Mouse (Mus musculus) heart, embryonic 14.5 days (tissue): ENCODE results near the gene Flad1. TPM values are rescaled to one million over a fixed set of nuclear protein-coding genes. Genes with fewer than 3 reads are reported as not detected.

Source experiments
- ATAC-seq: fragments of 200-750 bp; cut with Nextera tagmentation; 2 replicates; pipeline ENCODE4 v1.8.0; 2017; ENCODE audit warnings: low read depth, moderate TSS enrichment; ENCODE audit not compliant: insufficient number of reproducible peaks, insufficient read depth, low FRiP score
- H3K27ac ChIP-seq, 2 experiments: fragments of 200-500 bp in 1 of 2; fragments of 300-500 bp in 1 of 2; sonication (generic) in 1 of 2; replicated peaks in 1 of 2; 2 replicates each; pipeline ENCODE4 v1.5.1; 2012 to 2014; ENCODE audit warnings: low read depth in 2 of 2, low read length in 2 of 2, control low read depth in 1 of 2, mild to moderate bottlenecking in 1 of 2, mixed read lengths in 1 of 2; ENCODE audit not compliant: control insufficient read depth in 1 of 2, insufficient read depth in 1 of 2
- H3K27me3 ChIP-seq: fragments of 300-500 bp; sonication (generic); 2 replicates; pipeline ENCODE4 v1.6.1; 2014; ENCODE audit warnings: mild to moderate bottlenecking, low read length, control low read depth; ENCODE audit not compliant: control insufficient read depth, insufficient read depth
- H3K36me3 ChIP-seq: fragments of 300-500 bp; sonication (generic); 2 replicates; pipeline ENCODE4 v1.6.1; 2014; ENCODE audit warnings: mild to moderate bottlenecking, control low read depth, low read length, mixed read lengths; ENCODE audit not compliant: control insufficient read depth, insufficient read depth
- H3K4me1 ChIP-seq, 2 experiments: fragments of 200-500 bp in 1 of 2; fragments of 300-500 bp in 1 of 2; sonication (generic) in 1 of 2; 2 replicates each; pipeline ENCODE4 v1.6.1; 2012 to 2014; ENCODE audit warnings: low read length in 2 of 2, control low read depth in 1 of 2, mixed read lengths in 1 of 2; ENCODE audit not compliant: control insufficient read depth in 2 of 2, insufficient read depth in 2 of 2
- H3K4me2 ChIP-seq: fragments of 300-500 bp; sonication (generic); 2 replicates; pipeline ENCODE4 v1.6.1; 2014; ENCODE audit warnings: mild to moderate bottlenecking, low read length
- H3K4me3 ChIP-seq, 2 experiments: fragments of 200-500 bp in 1 of 2; fragments of 300-500 bp in 1 of 2; sonication (generic) in 1 of 2; 2 replicates each; pipeline ENCODE4 v1.5.1; 2012 to 2014; ENCODE audit warnings: low read length in 2 of 2, mild to moderate bottlenecking in 2 of 2, control low read depth in 1 of 2, low read depth in 1 of 2, moderate library complexity in 1 of 2; ENCODE audit not compliant: control insufficient read depth in 1 of 2, insufficient read depth in 1 of 2
- H3K9ac ChIP-seq: fragments of 300-500 bp; sonication (generic); 2 replicates; pipeline ENCODE4 v1.6.1; 2014; ENCODE audit warnings: mild to moderate bottlenecking, low read length
- H3K9me3 ChIP-seq: fragments of 300-500 bp; sonication (generic); 2 replicates; pipeline ENCODE4 v1.6.1; 2016; ENCODE audit warnings: low read length, control low read depth; ENCODE audit not compliant: control insufficient read depth
- WGBS: fragments of 180-500 bp; shearing (Covaris S2); extraction: QIAGEN DNeasy Blood & Tissue Kit; methylation state at CpG from one replicate; pipeline ENCODE4 v1.1.7; 2014; 5-methylcytosine and 5-hydroxymethylcytosine counted together
- polyA plus RNA-seq: library from polyadenylated mRNA; unstranded; fragments of >200 nt; fragmentation: Nextera tagmentation; extraction: Ambion mirVana; gene quantifications from 2 replicates; pipeline ENCODE4 v1.2.1, GENCODE M21; 2014

Gene Flad1
- polyA plus RNA-seq, 1 experiment from 2014 or later = 35.2 TPM

DNA sequence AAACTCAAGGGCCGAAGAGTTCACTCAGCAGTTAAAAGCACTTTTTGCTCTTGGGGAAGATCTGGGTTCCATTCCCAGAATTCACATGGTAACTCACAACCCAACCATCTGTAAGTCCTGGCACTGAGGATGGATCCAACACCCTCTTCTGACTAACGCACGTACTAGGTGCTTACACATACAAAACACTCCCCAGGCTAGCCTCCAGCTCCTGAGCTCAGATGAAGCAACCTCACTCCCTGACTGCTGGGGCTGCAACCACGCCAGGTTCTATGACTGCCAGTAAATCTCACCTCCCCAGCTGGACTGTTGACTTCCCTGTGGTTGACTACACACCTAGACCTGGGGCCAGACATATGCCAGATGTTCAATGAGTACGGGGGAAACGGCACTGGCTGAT lies 4.8 kb downstream of the Flad1 start:
- Histone ChIP-seq H3K4me3 (no peak overlapping the region), H3K9ac (no peak overlapping the region), H3K4me2 (no peak overlapping the region), H3K27me3 (no peaks in the 10 kb centered on the region), H3K4me1 (peaks cover 6 to 7% of the 10 kb centered on the region in 2 experiments), H3K36me3 (peaks cover 62% of the 10 kb centered on the region), H3K27ac (no peak overlapping the region), H3K9me3 (no peaks in the 10 kb centered on the region)
- ATAC-seq = no peak
- WGBS = 84% methylated on average over 6 of the region's 6 CpGs

DNA sequence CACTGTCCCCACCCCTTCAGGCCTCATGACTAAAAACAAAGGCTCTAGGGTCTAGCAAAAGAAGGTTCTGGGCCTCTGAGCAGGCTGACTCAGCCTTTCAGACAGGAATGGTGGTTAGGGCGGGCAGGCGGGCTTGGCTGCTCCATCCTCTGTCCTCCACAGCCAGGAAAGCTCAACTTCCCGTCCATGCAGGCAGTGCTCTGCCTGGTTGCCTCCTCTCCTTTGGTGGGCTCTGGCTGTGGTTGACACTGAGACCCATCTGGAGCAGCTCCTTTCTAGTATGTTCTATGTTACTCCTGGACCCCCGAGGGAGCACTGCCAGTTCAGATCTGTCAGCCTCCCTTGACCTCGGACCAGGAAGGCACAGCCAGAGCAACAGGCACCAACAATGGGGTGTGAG lies 9.0 kb downstream of the Flad1 start, which contains the start of gene Lenep:
Gene Lenep, minus strand, starts transcription at position 101 of the 400 bp plus-strand sequence.
- H3K27me3 ChIP-seq = no peaks in the 10 kb centered on the region
- no peak within 1 kb of the TSS for H3K4me3 ChIP-seq
- H3K36me3 ChIP-seq = peaks cover 66% of the 10 kb centered on the region
- no peak within 1 kb of the TSS for H3K27ac ChIP-seq
- no peaks in the 10 kb centered on the region for H3K4me1 ChIP-seq
- no peaks in the 10 kb centered on the region for H3K9me3 ChIP-seq
- no peak within 1 kb of the TSS for H3K4me2 ChIP-seq
- no peak within 1 kb of the TSS for H3K9ac ChIP-seq
- 80% methylated on average over 5 of the region's 5 CpGs for WGBS
- no peak for ATAC-seq

DNA sequence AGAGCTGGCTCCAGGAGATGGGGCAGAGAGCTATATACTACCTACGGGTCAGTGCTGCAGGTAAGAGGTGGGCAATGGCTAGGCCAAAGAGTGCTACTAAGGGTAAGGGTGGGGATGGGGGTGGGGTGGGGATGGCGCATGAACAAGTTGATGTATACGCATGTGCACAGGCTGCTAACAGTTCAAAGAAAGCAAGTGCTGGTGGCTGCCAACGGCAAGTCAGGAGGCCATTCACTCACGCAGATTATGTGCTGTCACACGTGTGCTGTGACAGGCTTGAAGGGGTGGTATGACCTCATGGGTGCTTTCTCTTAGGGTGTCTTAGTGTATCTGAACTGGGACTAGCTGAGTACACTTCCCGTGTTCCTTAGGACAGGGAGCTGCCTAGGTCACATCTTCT lies 10.3 kb downstream of the Flad1 start:
- H3K9ac ChIP-seq = no peak overlapping the region
- no peaks in the 10 kb centered on the region for H3K27me3 ChIP-seq
- no peak overlapping the region for H3K4me3 ChIP-seq
- no peak overlapping the region for H3K27ac ChIP-seq
- H3K4me2 ChIP-seq = no peak overlapping the region
- peaks cover 4 to 7% of the 10 kb centered on the region in 2 experiments for H3K4me1 ChIP-seq
- no peaks in the 10 kb centered on the region for H3K9me3 ChIP-seq
- peaks cover 55% of the 10 kb centered on the region for H3K36me3 ChIP-seq
- ATAC-seq = no peak
- WGBS = 84% methylated on average over 7 of the region's 7 CpGs

DNA sequence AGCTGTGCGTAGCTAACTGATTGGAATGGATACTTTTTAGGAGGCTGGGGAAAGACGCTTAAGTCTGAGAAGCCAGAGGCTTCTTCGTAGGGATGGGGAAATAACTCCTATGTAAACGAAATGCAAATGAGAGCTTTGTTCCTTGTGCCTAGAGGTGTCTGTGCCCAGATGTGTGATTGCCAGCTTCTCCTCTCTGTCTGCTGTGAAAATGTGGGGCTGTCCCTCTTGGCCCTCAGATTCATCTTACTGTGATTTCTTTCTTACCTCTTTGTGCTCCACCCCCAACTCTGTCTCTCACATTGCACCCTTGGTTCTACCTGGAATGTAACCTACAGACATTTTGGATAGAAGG lies 15.0 kb downstream of the Flad1 start:
- Histone ChIP-seq H3K36me3 (peaks cover 13% of the 10 kb centered on the region), H3K9ac (peak overlapping the region; percentile 67), H3K27ac (peak overlapping the region; percentile 42 to 86), H3K4me1 (peaks cover 12 to 18% of the 10 kb centered on the region in 2 experiments), H3K4me2 (peak overlapping the region; percentile 93), H3K4me3 (peak overlapping the region; percentile 58 to 62), H3K9me3 (no peaks in the 10 kb centered on the region), H3K27me3 (no peaks in the 10 kb centered on the region)
- 0% methylated on average over 4 of the region's 4 CpGs for WGBS
- ATAC-seq = no peak

DNA sequence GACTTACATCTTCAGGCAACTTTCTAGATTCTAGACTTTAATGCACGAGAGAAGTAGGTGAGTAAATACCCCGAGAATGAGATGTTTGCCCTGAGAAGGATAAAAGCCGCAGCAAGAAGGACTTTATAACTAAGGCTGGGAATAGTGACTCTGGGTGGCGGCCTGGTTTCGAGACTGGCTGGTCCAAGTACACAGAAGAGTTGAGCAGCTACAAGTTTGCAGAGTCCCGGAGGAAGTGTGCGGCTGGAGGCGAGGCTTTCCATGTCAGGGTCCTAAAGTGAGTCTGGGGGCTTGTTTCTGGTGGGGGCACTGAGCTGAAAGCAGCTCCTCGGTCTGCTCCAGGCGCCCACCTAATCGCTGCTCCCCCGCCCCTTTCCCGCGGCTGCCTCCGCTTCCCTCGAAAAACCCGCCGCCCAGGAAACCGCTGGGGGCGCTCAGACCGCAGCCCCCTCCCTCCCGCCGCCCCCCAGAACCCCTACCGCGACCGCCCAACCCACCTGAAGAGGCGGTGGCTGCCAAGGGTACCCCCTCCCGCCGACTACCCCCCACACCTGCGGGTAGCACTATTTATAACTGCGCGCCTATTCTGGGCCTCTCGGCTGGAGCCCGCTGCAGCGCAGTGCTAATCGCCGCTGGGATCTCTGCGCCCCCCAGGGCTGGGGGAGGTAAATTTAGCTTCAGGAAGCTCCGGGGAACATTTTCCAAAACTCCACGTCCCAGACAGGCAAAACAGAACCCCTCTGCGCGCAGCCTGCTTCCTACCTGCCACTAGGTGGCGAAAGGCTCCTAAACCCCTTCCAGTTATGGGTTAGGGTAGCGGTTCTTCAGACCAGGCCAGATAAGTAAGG lies 15.6 kb downstream of the Flad1 start:
- under 1% methylated on average over 44 of the region's 44 CpGs for WGBS
- Histone ChIP-seq H3K36me3 (peaks cover 7% of the 10 kb centered on the region; the same call in 1 of the 2 replicates), H3K4me3 (peak overlapping the region; percentile 58 to 62), H3K4me2 (peak overlapping the region; percentile 93), H3K27ac (peak overlapping the region; percentile 73 to 86), H3K4me1 (peaks cover 14 to 23% of the 10 kb centered on the region in 2 experiments), H3K9ac (peak overlapping the region; percentile 67), H3K9me3 (no peaks in the 10 kb centered on the region), H3K27me3 (no peaks in the 10 kb centered on the region)
- ATAC-seq = no peak

DNA sequence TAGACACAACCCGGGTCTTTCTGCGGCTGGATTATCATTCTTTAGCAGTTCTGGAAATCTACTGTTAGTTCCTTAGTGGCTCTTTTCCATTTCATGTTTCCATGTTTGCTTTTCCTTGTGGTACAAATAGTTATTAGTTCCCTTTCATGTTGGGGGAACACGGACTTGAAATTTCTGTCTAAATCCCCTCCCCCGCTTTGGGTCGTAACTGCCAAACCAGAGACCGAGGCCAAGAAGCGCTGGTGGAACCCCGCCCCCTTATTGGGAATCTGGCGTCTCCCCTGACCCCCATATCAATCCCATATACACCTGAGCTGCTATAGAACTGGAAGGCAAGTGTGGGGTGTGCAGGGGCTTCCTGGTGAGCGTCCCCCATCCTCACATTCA lies 16.3 kb downstream of the Flad1 start:
- H3K9ac ChIP-seq = peak overlapping the region; percentile 67
- H3K27ac ChIP-seq = peak overlapping the region; percentile 73 to 86
- no peaks in the 10 kb centered on the region for H3K27me3 ChIP-seq
- peaks cover 6% of the 10 kb centered on the region; the same call in 1 of the 2 replicates for H3K36me3 ChIP-seq
- H3K4me3 ChIP-seq = peak overlapping the region; percentile 58 to 62
- peak overlapping the region; percentile 93 for H3K4me2 ChIP-seq
- peaks cover 18 to 30% of the 10 kb centered on the region in 2 experiments for H3K4me1 ChIP-seq
- no peak for ATAC-seq
- WGBS = 4% methylated on average over 10 of the region's 10 CpGs
- no peaks in the 10 kb centered on the region for H3K9me3 ChIP-seq

DNA sequence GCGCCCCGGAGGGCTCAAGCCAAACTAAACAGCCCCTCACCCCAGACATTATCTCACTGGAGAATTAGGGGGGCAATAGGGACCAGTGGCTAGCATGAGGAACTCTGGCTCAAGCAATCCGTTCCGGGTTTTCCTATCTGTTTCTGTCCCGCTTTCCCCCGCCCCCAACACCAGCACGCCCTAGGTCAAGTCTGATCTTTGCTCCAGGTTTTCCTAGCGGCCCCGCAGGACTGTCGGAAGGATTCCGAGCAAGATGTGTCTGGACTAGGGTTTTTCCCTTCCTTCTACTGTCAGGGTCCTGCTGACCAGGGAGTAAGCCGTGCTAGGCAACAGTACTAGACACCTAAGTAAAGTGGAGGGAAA lies 16.8 kb downstream of the Flad1 start:
- peak overlapping the region; percentile 93 for H3K4me2 ChIP-seq
- H3K27ac ChIP-seq = peak overlapping the region; percentile 73 to 86
- peak; percentile 10 for ATAC-seq
- H3K9ac ChIP-seq = peak overlapping the region; percentile 67
- H3K4me1 ChIP-seq = peaks cover 22 to 33% of the 10 kb centered on the region in 2 experiments
- H3K4me3 ChIP-seq = peak overlapping the region; percentile 58 to 62
- WGBS = under 1% methylated on average over 12 of the region's 12 CpGs
- H3K36me3 ChIP-seq = peaks cover 2% of the 10 kb centered on the region; the same call in 1 of the 2 replicates
- H3K9me3 ChIP-seq = no peaks in the 10 kb centered on the region
- no peaks in the 10 kb centered on the region for H3K27me3 ChIP-seq
